Mouse (Mus musculus) neural tube, embryonic 15.5 days (tissue): ENCODE measurements around the gene Dennd1c. TPM values are rescaled to one million over a fixed set of nuclear protein-coding genes. Genes with fewer than 3 reads are reported as not detected.
A peak's percentile ranks its signal among the peaks of the same experiment; 100 is the strongest.

Source experiments
- ATAC-seq: fragments of 200-750 bp; cut with Nextera tagmentation; 2 replicates; pipeline ENCODE4 v1.8.0; 2017; ENCODE audit warnings: mild to moderate bottlenecking, moderate TSS enrichment, moderate library complexity; ENCODE audit not compliant: low FRiP score
- H3K27ac ChIP-seq: fragments of 300-500 bp; sonication (generic); replicated peaks from 2 replicates; pipeline ENCODE4 v1.5.1; 2015; ENCODE audit warnings: mild to moderate bottlenecking, inconsistent platforms
- H3K27me3 ChIP-seq: fragments of 300-500 bp; sonication (generic); replicated peaks from 2 replicates; pipeline ENCODE4 v1.6.1; 2015; ENCODE audit warnings: inconsistent platforms
- H3K36me3 ChIP-seq: fragments of 300-500 bp; sonication (generic); 2 replicates; pipeline ENCODE4 v1.6.1; 2015; ENCODE audit warnings: inconsistent platforms
- H3K4me1 ChIP-seq: fragments of 300-500 bp; sonication (generic); 2 replicates; pipeline ENCODE4 v1.6.1; 2015; ENCODE audit warnings: inconsistent platforms
- H3K4me2 ChIP-seq: fragments of 300-500 bp; sonication (generic); 2 replicates; pipeline ENCODE4 v1.6.1; 2015; ENCODE audit warnings: inconsistent platforms, mild to moderate bottlenecking, moderate library complexity
- H3K4me3 ChIP-seq: fragments of 300-500 bp; sonication (generic); replicated peaks from 2 replicates; pipeline ENCODE4 v1.5.1; 2015; ENCODE audit warnings: mild to moderate bottlenecking, inconsistent platforms
- H3K9ac ChIP-seq: fragments of 300-500 bp; sonication (generic); replicated peaks from 2 replicates; pipeline ENCODE4 v1.6.1; 2015; ENCODE audit warnings: mild to moderate bottlenecking, inconsistent platforms
- H3K9me3 ChIP-seq: fragments of 300-500 bp; sonication (generic); replicated peaks from 2 replicates; pipeline ENCODE4 v1.6.1; 2016; ENCODE audit warnings: inconsistent platforms
- WGBS: fragments of 180-500 bp; shearing (Covaris S2); methylation state at CpG from one replicate; pipeline ENCODE4 v1.1.7; 2015; ENCODE audit warnings: mixed read lengths; 5-methylcytosine and 5-hydroxymethylcytosine counted together
- polyA plus RNA-seq: library from polyadenylated mRNA; unstranded; fragments of >200 nt; fragmentation: Nextera tagmentation; extraction: Ambion mirVana; gene quantifications from 2 replicates; pipeline ENCODE4 v1.2.1, GENCODE M21; 2015

The Dennd1c gene
- polyA plus RNA-seq, 1 experiment from 2014 or later: 5.6 TPM

DNA sequence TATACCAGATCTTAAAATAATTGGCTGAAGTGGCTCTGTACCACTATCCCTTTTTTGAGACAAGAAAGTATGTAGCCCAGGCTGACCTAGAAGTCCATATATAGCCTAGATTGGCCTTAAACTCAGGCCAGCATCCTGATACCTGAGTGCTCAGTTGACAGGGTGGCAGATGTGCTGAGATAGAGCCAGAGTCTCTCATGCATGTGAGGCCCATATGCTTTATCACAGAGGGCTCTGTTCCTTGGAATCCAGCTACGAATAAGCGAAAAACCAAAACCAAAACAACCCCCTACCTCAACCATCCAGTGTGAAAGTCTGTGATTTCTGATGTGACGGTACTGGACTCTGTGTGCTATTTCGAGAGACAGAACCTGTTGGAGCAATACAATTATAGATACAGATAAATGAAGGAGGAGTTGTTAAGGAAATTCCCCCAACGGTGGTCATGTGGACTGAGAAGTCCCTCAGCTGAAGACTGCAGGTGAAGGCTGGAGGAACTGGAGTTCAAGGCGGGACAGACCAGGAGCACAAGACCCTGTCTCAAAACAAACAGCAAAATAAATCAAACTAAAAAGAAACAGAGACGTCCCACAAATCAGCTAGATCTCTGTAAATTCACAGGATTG is 29.8 kb upstream of the Dennd1c start:
- 83% methylated on average over 7 of the region's 7 CpGs for WGBS
- Histone ChIP-seq H3K4me2 (no peak overlapping the region), H3K9ac (no peak overlapping the region), H3K9me3 (no peaks in the 10 kb centered on the region), H3K4me3 (no peak overlapping the region), H3K36me3 (no peaks in the 10 kb centered on the region), H3K4me1 (peaks cover 23% of the 10 kb centered on the region), H3K27ac (no peak overlapping the region), H3K27me3 (0 out of 2 replicates have a peak, but pooled peaks cover 2% of the 10 kb centered on the region)
- ATAC-seq: no peak

DNA sequence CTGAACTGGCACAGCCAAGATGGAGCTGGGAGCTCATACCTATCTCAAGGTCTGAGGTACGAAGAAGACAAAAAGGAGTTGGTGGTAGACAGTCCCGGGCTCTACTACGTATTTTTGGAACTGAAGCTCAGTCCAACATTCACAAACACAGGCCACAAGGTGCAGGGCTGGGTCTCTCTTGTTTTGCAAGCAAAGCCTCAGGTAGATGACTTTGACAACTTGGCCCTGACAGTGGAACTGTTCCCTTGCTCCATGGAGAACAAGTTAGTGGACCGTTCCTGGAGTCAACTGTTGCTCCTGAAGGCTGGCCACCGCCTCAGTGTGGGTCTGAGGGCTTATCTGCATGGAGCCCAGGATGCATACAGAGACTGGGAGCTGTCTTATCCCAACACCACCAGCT is 28.8 kb upstream of the Dennd1c start:
- Histone ChIP-seq H3K4me1 (peaks cover 23% of the 10 kb centered on the region), H3K9ac (no peak overlapping the region), H3K4me3 (no peak overlapping the region), H3K27me3 (0 out of 2 replicates have a peak, but pooled peaks cover 2% of the 10 kb centered on the region), H3K9me3 (no peaks in the 10 kb centered on the region), H3K4me2 (peak overlapping the region; percentile 89), H3K36me3 (no peaks in the 10 kb centered on the region), H3K27ac (no peak overlapping the region)
- no peak for ATAC-seq
- 92% methylated on average over 5 of the region's 5 CpGs for WGBS

DNA sequence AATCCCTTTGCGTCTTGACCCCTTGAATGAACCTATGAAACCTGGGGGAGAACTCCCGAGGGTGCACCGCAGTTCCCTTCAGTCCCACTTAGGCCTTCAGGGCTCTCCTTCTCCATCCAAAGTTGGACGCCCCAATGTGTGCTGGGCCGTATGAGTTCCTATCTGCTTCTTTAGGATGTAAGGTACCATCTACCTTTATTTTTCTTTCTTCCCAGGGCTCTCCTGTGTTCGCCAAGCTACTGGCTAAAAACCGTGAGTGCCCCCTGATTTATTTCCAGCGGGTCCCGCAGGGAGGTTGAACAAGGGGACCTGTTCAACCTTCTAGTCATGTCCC is 27.7 kb upstream of the Dennd1c start:
- Histone ChIP-seq H3K27me3 (0 out of 2 replicates have a peak, but pooled peaks cover 2% of the 10 kb centered on the region), H3K4me3 (peak overlapping the region; percentile 61), H3K9ac (peak overlapping the region; percentile 62), H3K4me1 (peaks cover 23% of the 10 kb centered on the region), H3K9me3 (no peaks in the 10 kb centered on the region), H3K27ac (no peak overlapping the region), H3K36me3 (no peaks in the 10 kb centered on the region), H3K4me2 (peak overlapping the region; percentile 89)
- ATAC-seq: no peak
- 5% methylated on average over 9 of the region's 9 CpGs for WGBS

DNA sequence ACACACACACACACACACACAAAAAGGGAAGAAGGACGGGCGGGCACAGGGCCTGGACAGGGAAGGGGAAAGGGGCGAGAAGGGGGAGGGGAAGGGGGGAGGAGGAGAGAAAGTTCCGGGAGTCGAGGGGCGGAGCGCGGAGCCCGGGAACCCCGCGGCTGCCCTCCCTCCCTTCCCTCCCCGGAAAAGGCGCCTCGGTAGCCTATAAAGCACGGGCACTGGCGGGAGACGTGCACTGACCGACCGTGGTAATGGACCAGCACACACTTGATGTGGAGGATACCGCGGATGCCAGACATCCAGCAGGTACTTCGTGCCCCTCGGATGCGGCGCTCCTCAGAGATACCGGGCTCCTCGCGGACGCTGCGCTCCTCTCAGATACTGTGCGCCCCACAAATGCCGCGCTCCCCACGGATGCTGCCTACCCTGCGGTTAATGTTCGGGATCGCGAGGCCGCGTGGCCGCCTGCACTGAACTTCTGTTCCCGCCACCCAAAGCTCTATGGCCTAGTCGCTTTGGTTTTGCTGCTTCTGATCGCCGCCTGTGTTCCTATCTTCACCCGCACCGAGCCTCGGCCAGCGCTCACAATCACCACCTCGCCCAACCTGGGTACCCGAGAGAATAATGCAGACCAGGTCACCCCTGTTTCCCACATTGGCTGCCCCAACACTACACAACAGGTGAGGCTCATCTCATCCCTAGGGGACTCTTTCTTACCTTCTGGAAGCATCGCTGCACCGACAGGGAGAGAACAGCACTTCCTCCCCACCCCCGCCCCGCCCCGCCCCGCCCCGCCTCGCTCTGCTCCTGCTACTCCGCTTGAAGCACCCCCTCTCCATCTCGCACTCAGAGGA is 27.1 kb upstream of the Dennd1c start, which contains the start of gene Tnfsf9:
Gene Tnfsf9, plus strand, starts transcription at position 145 of the 854 bp plus-strand sequence.
- peak within 1 kb of the TSS; percentile 54; the same call in 1 of the 2 replicates for H3K27ac ChIP-seq

DNA sequence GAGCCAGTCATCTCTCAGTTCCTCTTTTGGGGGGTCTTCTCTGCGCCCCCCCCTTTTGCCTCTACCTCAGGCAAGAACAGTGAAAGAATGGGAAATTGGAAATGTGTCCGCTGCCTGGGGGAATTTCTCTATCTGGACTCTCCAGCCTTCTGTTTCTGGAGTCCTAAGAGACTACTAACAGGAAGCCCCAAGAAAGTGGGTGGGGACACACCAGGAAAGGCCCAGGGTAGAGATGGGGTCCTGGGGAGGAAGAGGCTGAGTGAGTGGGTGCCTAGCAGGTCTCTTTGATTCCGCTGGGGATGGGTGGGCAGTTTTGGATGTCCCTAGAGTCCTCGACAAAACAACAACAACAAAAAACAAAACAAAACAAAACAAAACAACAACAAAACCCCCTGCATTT is 26.2 kb upstream of the Dennd1c start:
- H3K4me3 ChIP-seq: peak overlapping the region; percentile 61
- 0 out of 2 replicates have a peak, but pooled peaks cover 2% of the 10 kb centered on the region for H3K27me3 ChIP-seq
- H3K9ac ChIP-seq: peak overlapping the region; percentile 62
- H3K4me1 ChIP-seq: peaks cover 23% of the 10 kb centered on the region
- peak overlapping the region; percentile 89 for H3K4me2 ChIP-seq
- no peak; the same call in 1 of the 2 replicates for ATAC-seq
- H3K9me3 ChIP-seq: no peaks in the 10 kb centered on the region
- WGBS: 45% methylated on average over 4 of the region's 4 CpGs
- no peaks in the 10 kb centered on the region for H3K36me3 ChIP-seq
- H3K27ac ChIP-seq: no peak overlapping the region

More for the DNA sequence above, 27.1 kb upstream of the Dennd1c start, which contains the start of gene Tnfsf9:
- peak within 1 kb of the TSS; percentile 89 for H3K4me2 ChIP-seq
- H3K27me3 ChIP-seq: 0 out of 2 replicates have a peak, but pooled peaks cover 2% of the 10 kb centered on the region
- peak within 1 kb of the TSS; percentile 62 for H3K9ac ChIP-seq
- H3K4me1 ChIP-seq: peaks cover 23% of the 10 kb centered on the region
- under 1% methylated on average over 48 of the region's 61 CpGs for WGBS
- H3K36me3 ChIP-seq: no peaks in the 10 kb centered on the region
- H3K9me3 ChIP-seq: no peaks in the 10 kb centered on the region
- peak; percentile 81 for ATAC-seq
- peak within 1 kb of the TSS; percentile 61 for H3K4me3 ChIP-seq

DNA sequence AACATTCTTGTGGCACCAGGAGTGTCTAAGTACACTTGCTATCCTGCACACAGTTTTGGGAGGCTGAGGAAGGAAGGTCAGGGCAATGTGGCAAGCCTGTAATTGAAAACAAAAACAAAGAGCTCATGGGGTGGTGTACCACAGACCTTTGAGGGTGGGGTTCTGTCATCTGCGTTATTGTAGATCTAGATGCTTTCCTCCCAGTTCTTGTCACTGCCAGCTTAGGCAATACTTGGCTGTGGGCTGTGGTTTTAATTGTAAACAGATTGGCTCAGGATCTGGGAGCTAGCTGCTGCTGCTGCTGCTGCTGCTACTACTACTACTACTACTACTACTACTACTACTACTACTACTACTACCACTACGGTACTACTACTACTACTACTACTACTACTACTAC is 24.0 kb upstream of the Dennd1c start:
- Histone ChIP-seq H3K27me3 (0 out of 2 replicates have a peak, but pooled peaks cover 2% of the 10 kb centered on the region), H3K4me1 (peaks cover 22% of the 10 kb centered on the region), H3K36me3 (no peaks in the 10 kb centered on the region), H3K9me3 (no peaks in the 10 kb centered on the region), H3K4me3 (no peak overlapping the region), H3K27ac (no peak overlapping the region), H3K4me2 (no peak overlapping the region), H3K9ac (no peak overlapping the region)
- WGBS: 91% methylated on average over 2 of the region's 2 CpGs
- no peak for ATAC-seq

DNA sequence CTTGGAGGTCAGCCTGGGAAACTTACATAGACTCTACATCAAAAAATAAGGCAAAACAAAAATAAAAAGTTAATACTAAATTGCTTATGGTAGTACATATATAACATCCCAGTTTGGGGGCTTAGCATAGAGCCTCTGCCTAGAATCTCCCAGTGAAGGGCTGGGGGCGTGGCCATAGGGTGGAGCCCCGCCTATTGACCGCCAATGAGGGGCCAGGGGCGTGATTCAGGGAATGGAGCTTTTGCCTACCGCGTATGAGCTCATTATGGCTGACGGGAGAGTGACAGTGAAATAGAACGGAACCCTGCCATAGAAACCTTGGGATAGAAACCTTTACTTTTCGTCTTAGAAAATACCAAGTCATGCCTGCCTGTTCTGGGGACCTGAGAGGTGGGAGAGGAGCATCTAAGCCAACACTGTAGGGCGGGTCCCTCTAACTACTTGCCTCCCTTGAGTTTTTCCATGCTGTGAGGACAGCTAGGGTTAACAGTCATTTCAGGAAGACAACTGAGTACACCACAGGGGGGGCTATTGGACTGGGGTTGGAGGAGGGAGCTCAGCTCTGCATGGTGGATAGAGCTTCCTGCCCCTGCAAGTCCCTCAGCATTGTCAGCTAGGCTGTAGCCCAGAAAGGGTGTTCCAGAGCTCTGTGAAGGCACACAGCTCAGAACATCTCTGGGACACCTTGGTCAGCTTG is 21.5 kb upstream of the Dennd1c start:
- Histone ChIP-seq H3K9me3 (no peaks in the 10 kb centered on the region), H3K36me3 (no peaks in the 10 kb centered on the region), H3K4me1 (peaks cover 18% of the 10 kb centered on the region), H3K27ac (no peak overlapping the region), H3K9ac (no peak overlapping the region), H3K27me3 (0 out of 2 replicates have a peak, but pooled peaks cover 7% of the 10 kb centered on the region), H3K4me3 (no peak overlapping the region), H3K4me2 (no peak overlapping the region)
- ATAC-seq: no peak
- 8% methylated on average over 10 of the region's 10 CpGs for WGBS

DNA sequence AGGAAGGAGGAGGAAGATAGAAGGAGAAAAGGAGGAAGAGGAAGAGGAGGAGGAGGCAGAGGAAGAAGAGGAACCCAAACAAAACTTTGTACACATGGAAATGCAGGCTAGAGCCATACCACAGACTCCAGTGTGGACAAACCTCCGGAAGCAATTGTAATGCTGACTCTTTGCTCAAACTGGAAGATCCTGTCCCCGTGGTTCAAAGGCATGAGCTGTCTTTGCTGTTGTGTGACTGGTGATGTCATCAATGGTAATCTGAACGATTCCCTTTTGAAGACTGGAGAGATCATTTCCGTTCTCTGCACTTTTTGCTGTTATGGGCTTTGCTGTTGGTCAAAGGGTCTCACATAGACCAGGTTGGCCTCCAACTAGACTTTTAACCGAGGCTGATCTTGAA is 20.0 kb upstream of the Dennd1c start:
- ATAC-seq: no peak
- Histone ChIP-seq H3K4me3 (no peak overlapping the region), H3K9ac (no peak overlapping the region), H3K36me3 (no peaks in the 10 kb centered on the region), H3K9me3 (no peaks in the 10 kb centered on the region), H3K27ac (no peak overlapping the region), H3K27me3 (0 out of 2 replicates have a peak, but pooled peaks cover 4% of the 10 kb centered on the region), H3K4me1 (peaks cover 11% of the 10 kb centered on the region), H3K4me2 (no peak overlapping the region)
- WGBS: 86% methylated on average over 5 of the region's 5 CpGs

DNA sequence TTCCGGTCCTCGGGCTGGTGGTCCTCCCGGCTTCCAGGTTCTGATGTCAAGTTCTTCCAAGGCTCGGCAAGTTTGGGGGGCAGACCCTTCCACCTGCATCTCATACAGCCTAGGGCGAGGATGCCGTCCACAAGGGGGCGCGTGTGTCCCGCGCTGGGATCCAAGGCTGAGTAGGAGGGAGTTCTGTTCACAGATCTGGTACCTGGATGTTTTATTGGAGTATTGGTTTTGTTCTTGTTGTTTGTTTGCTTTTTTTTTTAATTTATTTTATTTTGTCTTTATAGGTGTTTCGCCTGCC is 18.3 kb upstream of the Dennd1c start:
- Histone ChIP-seq H3K4me2 (peak overlapping the region; percentile 52), H3K9ac (no peak overlapping the region), H3K27ac (no peak overlapping the region), H3K36me3 (no peaks in the 10 kb centered on the region), H3K9me3 (no peaks in the 10 kb centered on the region), H3K4me1 (peaks cover 11% of the 10 kb centered on the region), H3K4me3 (peak overlapping the region; percentile 8), H3K27me3 (0 out of 2 replicates have a peak, but pooled peaks cover 4% of the 10 kb centered on the region)
- WGBS: 1% methylated on average over 11 of the region's 11 CpGs
- ATAC-seq: peak; percentile 88

DNA sequence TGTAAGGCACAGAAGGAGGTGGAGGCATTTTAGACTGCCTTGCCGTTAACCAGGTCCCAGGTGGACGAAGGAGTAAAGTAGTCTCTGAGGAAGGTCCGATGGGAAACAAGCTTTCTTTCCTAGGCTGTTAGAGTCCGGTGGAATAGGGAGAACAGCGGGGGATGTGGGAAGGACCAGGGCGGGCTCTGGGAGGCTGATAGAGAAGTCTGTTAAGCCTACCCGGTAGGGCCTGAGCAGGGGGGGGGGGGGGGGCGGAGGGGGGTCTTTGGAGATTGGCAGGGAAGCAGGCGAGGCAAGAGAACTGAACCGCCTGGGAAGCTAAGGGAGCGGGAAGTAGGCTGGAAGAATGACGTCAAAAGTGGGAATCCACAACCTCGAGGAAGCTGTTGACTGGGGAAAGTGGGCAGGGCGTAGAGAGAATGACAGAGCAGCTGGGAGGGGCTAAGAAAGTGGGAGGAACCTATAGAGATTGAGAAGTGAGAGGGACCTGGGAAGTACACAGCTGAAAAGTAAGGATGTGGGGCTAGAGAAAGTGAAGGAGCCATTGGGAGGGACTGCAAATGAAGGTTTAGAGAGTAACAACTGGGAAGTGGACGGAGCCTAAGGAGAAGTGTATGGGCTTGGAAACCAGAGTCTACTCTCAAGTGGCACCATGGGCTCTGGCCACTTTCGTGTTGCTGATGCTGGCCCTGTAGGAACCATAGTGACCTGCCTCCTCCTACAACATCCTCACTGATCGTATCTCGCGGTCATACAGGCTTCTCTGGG is 17.7 kb upstream of the Dennd1c start:
- peak overlapping the region; percentile 8 for H3K4me3 ChIP-seq
- H3K36me3 ChIP-seq: no peaks in the 10 kb centered on the region
- ATAC-seq: peak; percentile 84
- peak overlapping the region; percentile 52 for H3K4me2 ChIP-seq
- H3K27me3 ChIP-seq: 0 out of 2 replicates have a peak, but pooled peaks cover 4% of the 10 kb centered on the region
- no peak overlapping the region for H3K9ac ChIP-seq
- H3K4me1 ChIP-seq: peaks cover 11% of the 10 kb centered on the region
- H3K27ac ChIP-seq: no peak overlapping the region
- no peaks in the 10 kb centered on the region for H3K9me3 ChIP-seq
- WGBS: 2% methylated on average over 18 of the region's 19 CpGs

DNA sequence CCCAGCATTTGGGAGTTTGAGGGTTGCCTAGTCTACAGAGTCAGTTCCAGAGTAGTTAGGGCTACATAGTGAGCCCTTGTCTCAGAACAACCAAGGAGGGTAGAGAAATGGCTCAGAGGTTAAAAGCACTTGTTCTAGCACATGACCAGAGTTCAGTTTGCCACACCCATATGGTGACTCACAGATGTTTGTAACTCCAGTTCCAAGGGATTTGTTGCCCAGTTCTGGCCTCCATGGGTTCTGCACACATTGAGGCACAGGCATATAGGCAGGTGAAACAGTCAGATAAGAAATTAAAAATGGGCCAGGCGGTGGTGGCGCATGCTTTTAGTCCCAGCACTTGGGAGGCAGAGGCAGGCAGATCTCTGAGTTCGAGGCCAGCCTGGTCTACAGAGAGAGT is 15.9 kb upstream of the Dennd1c start:
- Histone ChIP-seq H3K4me3 (no peak overlapping the region), H3K9me3 (no peaks in the 10 kb centered on the region), H3K4me1 (peaks cover 11% of the 10 kb centered on the region), H3K9ac (no peak overlapping the region), H3K4me2 (no peak overlapping the region), H3K36me3 (no peaks in the 10 kb centered on the region), H3K27me3 (0 out of 2 replicates have a peak, but pooled peaks cover 4% of the 10 kb centered on the region), H3K27ac (no peak overlapping the region)
- 96% methylated on average over 3 of the region's 3 CpGs for WGBS
- ATAC-seq: no peak
